Mouse (Mus musculus) lung, postnatal 25 days (tissue): ENCODE data around the gene Oxa1l.

ENCODE experiments used
- DNase-seq: peaks from one replicate; pipeline ENCODE4 v3.0.0; 2022; ENCODE audit warnings: low spot score

Oxa1l gene

DNA sequence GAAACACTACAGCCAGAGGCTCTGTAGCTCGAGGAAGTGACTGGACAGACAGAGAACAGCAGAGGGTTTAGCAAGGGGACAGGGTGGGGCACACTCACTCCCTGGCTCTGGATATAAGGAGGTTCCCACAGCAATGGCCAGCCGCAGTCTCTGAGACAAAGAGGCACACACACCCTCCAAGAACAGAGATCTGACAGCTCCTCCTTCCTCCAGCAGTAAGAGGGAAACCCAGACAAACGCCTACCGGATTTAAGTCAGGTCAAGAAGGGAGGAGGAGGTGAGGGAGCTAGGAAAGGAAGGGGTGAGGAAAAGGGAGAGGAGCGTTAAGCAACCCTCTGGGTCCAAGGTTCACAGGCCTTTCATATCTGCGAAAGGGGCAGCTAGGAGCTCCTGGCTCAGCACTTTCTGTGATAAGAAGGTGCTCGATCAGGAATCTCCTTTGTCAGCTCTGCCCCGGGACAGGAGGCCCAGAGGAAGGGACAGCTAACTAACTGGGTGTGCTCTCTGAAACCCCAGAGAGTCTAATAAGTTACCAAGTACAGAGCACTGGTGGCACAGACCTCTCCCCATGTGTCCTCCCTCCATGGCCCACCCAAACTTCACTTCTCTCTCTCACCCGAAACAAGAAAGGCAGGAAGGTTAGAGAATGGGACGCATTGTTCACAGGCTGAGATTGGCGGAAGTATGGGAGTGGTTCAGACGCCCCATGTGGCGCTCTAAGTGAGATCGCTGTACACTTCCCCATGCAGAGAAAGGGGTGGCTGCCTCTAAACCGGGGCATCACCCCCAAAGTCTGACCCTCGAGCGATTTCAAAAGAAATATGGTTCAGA lies 49.6 kb downstream of the Oxa1l start:
- DNase-seq = peak; percentile 59

DNA sequence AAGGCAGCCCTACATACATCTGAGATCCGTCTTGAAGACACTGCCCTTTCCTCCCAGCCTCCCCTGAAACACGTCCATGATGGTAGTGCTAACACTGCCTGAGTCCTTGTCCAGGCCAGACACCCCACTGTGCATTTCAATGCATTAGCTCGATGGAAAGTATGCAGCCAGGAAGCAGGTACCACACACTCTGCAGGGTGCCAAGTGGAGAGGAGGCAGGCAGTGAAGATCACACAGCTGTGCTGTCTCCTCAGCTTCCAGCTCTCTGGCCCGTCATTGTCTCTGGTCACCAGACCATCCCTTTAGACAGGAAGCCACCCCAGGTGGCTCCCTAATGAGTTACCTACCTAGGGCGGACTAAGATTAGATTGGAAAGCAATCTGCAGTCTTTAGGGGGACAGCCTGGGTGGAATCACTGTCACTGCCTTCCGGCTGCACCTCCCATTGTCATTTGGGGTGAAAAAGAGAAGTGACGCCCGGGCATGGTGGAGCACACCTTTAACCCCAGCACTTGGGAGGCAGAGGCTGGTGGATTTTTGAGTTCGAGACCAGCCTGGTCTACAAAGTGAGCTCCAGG lies 51.5 kb downstream of the Oxa1l start:
- DNase-seq = no peak

DNA sequence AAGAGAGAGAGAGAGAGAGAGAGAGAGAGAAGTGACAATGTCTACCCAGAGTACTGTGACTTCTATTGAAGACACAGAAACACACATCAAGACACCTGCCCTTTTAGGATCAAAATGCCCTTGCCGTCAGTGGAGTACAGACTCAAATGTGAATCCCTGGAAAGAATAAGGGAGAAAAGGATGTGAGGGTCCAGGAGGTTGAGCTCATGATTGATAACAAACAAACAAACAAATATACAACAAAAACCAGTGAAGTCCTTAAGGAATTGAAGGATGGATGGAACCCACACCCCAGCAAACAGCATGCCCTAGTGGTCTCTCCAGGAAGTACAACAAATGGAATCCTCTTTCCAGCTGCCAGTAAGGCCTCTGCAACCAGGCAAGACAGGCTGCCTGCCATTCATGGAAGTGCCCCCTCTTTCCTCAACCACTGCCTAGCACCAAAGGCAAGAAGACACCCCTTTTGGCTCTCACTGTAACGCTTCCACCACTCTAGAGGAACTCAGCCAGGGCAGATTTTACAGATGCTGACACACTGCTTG lies 52.1 kb downstream of the Oxa1l start:
- DNase-seq = peak; percentile 75

DNA sequence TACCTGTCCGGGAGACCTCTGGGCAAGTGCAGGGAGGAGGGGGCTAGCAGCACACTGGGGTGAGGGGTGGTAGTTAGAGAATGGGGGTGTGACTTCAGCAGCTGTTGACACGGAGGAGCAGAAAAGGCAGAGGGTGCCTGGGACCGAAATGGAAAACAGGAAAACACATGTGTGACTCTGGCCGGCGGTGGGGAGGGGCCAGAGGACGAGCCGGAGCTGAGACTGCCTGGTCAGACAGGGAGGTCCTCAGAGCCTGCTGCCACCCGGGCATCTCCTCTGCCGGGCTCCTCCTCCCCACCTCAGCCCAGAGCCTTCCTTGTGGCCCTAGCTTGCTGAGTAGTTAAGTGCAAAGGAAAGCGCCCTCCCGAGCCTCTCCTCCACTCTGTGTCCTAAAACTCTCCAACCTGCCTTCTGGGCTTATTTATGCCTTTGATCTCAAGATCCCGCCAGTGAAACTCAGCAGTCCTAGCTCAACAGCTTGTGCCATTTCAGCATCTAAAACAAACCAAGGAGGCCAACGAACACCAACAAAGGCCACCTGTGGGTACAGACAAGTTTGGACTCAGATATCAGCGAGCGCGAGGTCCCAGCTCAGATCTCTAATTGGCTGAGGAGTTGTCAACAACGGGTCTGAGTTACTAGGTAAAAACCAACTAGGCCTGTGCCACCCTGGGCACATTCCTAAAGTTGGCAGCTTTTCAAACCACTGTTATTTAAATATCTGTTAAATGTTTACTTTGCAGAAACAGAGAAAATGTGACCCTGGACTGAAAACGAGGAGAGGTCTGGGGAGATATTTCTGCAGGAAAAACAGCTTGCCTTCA lies 53.5 kb downstream of the Oxa1l start:
- peak; percentile 56 for DNase-seq

DNA sequence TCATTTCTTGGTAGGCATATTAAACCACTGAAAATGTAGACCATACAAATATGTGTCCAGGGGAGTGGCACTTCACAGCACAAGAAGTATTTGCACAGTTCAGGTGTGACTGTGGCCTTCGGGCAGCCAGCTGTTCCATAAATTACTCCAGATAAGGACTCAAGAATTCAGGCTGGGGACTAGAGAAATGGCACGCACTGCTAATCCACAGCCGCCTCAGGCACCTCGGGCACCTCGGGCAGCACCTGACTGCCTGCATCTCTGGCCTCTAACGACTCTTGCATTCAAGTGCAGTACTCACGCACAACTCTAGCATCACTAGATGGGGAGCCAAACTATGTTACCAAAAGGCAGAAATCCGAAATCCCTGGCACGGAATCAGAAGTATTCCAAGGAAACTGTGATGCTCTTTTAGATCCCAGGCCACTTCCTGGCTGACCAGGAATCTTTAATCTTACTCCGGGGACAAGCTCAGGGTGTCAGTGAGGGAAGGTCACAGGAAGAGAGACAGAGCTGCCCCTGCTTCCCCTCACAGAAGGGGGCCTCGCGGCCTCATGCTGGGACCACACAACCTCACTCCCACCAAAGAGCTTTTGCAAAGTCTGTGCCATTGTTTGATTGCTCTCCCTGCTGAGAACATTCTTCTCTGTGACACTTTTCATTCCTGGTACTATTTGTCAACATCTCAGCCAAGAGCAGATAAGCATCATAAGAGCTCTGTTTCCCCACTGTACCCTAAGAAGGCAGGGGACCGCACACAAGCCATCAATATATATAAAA lies 54.8 kb downstream of the Oxa1l start:
- peak; percentile 62 for DNase-seq

DNA sequence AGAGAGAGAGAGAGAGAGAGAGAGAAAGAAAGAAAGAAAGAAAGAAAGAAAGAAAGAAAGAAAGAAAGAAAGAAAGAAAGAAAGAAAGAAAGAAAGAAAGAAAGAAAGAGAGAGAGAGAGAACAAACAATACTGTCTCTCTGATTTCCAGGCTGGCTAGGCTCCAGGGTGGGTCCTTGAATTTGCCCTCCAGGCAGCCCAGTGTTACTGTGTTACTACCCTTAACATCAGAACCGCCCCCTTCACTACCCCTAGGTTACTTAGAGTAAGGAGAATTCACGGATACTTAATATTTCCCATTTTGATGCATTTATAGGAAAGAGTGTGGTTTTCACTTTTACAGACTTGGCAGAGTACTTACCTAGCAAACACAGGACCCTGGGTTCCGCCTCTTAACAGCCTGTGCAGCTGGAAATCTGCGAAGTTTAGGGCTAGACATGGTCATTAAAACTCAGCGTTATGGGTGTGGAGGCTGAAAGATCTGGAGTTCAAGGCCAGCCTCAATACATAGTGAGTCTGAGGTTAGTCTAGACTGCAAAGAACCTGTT lies 55.7 kb downstream of the Oxa1l start:
- no peak for DNase-seq

DNA sequence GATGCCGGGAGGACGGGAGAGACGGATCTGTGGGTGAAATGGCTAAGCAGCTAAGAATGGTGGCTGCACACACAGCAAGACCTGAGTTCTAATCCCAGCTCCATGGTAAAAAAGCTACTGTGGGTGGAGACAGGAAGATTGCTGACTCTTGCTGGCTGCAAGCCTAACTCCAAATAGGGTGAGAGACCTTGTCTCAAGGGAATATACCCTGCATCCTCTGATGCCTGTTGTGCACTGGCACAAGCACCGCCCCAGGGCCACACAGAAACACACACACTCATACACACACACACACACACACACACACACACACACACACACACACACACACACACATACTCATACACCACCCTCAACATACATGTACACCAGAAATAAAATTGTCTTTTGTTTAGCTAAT lies 56.2 kb downstream of the Oxa1l start:
- no peak for DNase-seq

DNA sequence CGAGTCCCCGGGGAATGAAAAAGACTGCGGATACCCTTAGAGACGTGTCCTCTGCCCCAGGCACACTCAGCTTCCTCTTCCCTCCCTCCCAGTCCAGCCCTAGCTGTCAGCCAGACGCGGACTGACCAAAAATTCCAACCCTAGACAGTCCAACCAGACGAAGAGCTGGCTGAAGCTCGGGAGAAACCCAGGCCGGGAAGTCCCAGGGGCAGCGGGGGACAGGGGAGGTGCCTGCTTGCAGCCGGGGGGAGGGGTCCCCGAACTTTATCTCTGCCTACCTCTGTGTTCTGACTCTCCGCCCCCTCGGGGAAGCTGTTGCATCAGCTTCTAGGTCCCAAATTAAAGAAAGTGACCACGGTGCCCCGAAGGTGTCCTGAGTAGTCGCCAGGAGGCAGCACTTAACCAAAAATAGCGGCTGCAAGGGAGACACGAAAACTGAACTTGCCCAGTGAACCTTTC lies 57.0 kb downstream of the Oxa1l start, which contains the start of gene Slc7a7:
TSS of gene Slc7a7 (minus strand) at position 158 of the 459 bp plus-strand sequence.
- DNase-seq = peak; percentile 36
